Mouse (Mus musculus) activated CD4-positive, CD25-positive, alpha-beta regulatory T cell, adult 4 months (primary cell): ENCODE measurements around the gene Socs7. TPM values are rescaled to one million over a fixed set of nuclear protein-coding genes. Genes with fewer than 3 reads are reported as not detected.

Source experiments
- ATAC-seq: one replicate; pipeline ENCODE4 v1.8.0; 2017
- polyA plus RNA-seq, 2 experiments: library from polyadenylated mRNA; unstranded; fragments of 100-300 nt; shearing (Covaris generic); gene quantifications; one replicate each; pipeline ENCODE4 v1.2.1; 2017

Gene Socs7
- polyA plus RNA-seq, 2 experiments from 2014 or later: 6.1 to 7.8 TPM

DNA sequence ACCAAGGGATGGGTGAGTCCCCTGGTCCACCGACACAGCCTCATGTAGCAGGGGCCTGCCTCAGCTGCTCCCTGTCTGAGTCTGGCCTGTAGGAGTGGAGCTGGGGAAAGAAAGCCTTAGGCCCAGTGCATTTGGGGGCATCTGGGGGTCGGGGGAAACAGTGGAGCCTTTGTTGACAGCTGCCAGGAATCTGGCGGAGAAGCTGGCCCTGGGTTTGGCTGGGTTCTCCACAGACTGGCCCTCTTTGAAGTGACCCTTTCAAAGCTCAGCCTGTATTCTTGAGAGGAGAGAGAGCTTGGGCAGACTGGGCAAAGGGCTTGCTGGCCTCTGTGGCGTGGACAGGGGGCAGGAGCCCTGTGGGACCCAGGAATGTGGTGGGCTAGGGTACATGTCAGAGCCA, 60.2 kb downstream of the Socs7 start:
- no peak for ATAC-seq

DNA sequence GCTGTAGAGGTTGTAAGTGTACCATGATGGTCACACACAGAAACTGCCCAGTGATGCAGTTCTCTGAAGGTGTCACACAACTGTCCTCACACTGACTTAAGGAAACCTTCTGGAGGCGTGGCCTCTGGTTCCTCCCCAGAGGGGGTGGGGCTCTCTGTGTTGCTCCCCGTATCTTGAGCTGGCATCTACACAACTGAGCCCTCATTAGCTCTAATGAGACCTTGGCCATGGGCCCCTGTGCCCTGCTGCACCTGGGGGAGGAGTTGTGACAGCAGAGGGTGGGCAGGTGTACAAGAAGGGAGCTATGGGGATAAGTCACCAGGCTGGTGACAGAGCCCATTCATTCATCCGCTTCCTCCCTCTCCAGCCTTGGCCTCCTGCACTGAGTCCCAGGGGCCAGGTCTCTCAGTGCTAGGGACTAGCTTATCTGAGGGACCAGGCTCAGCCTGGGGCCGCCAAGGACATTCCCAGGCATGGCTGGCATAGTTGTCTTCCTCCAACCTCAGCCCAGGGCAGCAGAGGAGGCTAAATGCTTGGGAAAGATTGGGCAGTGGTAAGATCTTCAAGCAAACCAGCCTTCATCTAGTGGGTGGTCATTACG, 61.8 kb downstream of the Socs7 start:
- ATAC-seq: no peak

DNA sequence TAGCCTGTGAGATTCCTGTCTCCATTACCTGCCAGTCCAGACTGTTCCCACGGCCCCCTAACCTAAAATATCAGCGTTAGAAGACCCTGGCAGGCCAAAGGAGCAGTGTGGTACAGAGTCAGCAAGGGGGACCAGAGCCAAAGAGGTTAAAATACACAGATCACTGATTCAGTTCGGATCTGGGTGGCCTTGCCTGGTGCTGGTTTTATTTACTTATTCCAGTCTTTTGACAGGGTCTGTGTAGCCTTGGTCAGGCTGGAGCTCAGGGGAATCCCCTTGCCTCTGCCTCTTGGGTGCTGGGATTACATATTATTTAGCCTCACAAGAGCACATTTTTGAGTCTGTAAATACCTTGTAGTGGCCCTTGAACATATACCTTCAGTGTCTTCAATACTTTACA, 62.5 kb downstream of the Socs7 start:
- ATAC-seq: no peak

GRCm38 (mm10) chr11:97427794-97428725, 65.7 kb downstream of the Socs7 start:
- peak; percentile 32 for ATAC-seq

DNA sequence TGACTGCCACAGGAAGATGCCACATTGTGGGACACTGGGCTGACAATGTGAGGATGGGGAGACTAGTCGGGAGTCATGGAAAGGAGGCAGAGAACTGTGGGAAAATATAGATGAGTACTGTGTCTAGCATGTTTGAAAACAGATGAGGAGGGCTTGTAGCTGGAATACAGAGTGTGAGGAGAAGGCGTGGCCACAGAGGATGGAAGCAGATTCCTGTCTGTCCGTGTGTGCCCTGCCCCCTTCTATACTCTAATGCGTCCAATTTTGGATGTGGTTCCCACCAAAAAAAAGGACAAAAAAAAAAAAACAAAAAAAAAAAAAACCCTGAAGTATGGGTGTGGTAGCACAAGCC, 66.4 kb downstream of the Socs7 start:
- no peak for ATAC-seq

- no peak for ATAC-seq
These were observed 67.3 kb downstream of the Socs7 start for GRCm38 (mm10) chr11:97429615-97430014.

DNA sequence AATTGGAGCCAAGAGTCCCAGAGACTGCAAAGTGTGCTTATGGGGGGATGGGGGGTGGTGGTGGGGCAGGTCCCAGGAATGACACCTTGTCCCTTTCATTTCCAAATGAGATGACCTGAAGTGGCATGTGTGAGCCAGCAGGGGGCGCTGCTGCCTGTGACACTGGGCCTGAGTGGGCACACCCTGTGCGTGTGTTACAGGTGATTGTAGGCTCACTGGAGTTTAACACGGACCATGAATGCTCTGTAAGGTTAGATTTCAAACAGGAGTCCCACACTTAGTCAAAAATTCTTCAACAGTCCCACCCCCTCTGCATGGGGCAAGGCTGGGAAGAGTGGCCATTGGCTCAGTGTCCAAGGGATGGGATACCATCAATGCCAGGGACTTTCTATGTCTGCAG, 69.7 kb downstream of the Socs7 start:
- no peak for ATAC-seq

- ATAC-seq: no peak
These were observed 70.7 kb downstream of the Socs7 start for GRCm38 (mm10) chr11:97432983-97433539.

DNA sequence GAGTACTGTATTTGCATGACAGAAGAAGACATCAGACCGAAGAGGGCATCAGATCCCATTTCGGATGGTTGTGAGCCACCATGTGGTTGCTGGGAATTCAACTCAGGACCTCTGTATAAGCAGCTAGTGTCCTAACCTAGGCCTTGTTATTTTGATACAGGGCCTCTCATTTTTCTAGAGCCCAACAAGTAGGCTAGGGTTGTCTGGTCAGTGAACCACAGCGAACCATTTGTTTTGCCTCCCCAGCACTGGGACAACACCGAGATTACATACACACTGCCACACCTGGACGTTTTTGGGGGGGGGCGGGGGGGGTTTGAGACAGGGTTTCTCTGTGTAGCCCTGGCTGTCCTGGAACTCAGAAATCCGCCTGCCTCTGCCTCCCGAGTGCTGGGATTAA, 71.8 kb downstream of the Socs7 start:
- ATAC-seq: no peak

DNA sequence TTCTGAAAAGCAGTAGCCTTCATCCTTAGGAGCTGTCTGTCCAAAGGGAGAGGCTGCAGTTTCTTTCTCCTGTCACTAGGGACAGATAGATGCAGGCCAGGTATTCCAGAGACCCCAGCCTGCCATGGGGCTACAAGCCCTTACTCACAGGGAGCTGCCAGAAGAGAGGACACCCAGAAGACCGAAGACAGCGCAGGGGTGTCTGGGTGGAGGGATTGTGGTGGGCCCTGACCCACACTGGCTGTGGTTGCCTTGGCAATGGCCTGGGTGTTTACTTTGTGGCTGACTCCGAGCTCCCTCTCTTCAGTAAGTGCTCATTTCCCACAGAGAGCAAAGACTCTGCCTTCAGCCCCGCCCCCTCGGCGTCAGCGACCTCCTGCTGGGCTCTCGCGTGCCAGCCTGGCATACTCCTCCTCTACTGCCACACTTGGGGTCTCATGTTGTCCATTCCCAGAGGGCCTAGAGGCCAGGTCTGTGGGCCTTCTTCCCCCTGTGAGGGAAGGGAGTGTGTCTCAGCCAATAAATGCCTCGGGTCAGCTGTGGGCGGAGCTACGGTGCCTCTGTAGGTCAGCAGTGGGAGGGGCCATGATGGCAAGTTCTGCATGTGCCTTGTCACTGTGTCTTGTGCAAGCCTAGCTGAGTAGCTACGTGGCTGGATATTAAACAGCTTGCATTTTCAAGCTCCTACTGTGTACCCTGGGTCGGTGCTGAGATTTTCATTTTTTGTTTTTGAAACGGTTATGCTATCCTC, 72.5 kb downstream of the Socs7 start:
- peak; percentile 52 for ATAC-seq

DNA sequence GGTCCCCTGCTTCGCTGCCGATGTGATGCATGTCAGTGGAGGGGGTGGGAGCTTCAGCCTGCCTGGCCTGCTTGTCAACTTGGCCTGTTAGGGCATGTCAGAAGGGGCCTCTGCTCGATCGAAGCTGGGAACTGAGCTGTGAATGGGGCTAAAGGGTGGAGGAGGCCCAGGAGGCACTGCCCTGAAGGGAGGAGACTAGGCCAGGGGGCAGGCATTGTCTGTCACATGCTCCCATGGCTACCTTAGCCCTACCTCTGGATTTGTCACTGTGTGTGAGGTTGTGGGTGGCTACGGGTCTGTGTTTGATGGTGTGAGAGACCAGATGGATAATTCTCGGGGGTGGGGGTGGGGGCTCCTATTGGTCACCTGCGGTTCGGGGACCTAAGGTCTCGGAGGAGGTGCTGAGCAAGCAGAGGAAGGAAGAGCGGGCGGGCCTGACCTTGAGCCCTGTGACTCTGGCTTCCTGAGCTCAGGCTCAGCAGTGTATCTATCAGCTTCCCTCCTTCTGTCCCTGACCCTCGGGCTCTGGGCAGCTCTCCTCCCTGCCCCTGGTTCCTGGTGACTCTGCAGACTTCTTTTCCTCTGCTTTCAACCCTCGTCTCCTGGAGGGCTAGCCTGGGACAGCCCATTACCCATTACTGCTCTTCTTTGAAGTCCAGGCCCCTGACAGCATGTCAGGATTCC, 73.6 kb downstream of the Socs7 start:
- no peak for ATAC-seq

DNA sequence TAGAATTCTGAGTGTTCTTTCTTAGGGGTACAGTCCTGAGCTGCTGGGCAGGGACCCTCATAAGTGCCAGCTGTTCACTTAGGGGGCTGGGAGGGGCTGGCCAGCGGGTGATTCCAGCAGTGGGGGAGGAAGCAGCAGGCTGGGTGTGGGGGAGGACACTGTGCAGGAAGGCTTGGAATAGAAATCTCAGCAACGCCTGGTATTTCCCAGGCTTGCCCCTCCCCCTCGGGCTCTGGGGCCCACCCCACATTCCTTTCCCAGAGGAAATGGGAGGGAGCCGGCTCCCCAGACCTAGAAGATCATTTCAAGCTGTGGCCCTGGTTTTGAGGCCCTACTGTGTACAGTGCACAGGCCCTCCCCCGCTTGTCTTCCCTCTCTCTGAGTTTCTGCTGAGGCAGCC, 75.4 kb downstream of the Socs7 start:
- no peak for ATAC-seq

DNA sequence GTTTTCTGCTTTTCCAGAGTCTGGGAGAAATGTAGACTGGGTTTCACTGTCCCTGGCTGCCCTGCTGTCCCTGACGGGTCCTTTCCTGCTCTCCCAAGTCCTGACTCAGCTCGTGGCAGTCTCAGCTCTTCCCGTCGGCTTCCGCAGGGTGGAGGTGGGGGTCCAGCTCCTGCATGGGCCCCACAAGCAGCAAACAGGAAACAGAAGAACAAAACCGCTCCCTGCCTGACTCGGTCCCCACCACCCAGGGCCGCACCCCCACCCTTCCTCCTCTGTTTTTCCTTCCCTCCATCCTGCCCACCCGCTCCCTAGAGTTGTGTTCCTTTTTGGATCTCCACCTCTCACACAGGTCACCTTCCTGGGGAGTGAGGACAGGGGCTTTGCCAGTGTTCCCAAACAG, 76.5 kb downstream of the Socs7 start:
- ATAC-seq: no peak

DNA sequence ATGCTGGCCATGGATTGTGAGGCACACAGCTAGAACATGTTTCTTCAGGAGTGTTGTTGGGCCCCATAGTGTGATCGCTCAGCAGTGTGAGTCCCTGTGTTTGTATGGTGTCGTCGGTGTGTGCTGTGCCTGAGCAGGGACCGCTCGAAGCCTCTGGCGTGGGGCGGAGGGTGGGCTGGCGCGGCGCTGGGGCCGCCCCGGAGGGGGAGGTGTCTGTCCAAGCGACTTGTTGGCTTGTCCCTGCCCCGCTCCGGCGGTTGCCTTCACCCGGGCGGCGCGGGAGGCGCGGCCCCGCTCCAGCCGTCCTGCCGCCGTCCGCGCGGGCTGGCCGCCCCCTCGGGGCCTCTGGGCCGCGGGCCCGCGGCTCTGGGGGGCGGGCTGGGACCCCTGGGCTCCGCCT, 77.6 kb downstream of the Socs7 start:
- no peak for ATAC-seq

- ATAC-seq: no peak
These were observed 78.1 kb downstream of the Socs7 start for GRCm38 (mm10) chr11:97440441-97440881.

- ATAC-seq: no peak
These were observed 78.8 kb downstream of the Socs7 start for GRCm38 (mm10) chr11:97441036-97441657.

DNA sequence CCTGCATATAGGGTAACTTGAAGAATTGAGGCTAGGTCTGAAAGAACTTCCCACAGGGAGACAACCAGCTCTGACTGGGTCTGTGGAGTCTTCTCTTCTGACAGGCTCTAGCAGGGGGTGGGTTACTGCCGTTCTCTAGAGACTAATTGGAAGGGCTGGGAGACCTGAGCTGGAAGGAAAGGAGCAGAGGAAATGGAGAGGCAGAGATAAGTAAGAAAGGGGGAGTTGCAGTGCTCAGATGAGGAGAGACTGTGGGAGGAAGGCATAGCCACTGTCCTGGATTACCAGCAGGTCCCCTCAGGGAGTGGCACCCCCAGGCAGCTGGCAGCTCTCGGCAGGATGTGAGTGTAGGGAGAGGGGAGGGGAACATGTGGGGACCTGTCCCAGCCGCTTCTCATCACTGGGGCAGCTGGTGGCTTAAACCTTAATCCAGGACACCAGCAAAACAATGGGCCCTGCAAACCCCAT, 79.3 kb downstream of the Socs7 start:
- no peak for ATAC-seq

DNA sequence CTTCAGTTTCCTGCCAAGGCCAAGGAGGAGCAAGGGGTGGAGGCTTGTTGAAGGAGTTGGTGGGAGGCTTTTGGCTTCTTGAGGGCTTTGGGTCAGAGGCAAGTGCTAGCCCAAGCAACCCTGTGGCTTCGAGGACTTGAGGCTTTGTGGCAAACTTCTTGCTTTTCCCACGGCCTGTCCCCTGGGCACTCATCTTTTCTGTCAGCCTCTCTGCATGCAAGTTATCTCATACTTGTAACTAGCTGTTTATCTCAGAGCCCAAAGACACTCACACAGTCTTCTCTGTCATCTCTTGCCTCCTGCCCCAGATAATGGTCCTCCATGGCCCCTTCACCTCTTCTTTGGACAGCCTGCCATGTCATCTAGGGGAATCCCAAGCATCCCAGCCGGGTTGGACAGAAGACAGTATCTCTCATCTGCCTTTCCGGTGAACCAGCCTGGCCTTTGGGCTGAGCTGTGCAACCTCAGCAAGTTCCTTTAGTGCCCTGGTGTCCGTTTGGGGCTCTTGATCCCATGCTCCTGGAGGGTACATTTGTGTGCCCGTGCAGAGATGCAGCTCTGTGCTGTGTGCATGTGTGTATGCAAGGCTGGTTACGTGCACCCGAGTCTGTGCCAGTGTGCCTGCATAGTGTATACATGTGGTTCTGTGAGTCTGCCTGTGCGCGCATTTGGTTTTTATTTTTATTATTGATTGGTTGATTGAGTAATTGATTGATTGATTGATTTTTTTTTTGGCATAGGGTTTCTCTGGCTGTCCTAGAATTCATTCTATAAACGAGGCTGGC, 80.7 kb downstream of the Socs7 start:
- no peak for ATAC-seq

GRCm38 (mm10) chr11:97445596-97445995, 83.2 kb downstream of the Socs7 start:
- no peak for ATAC-seq

GRCm38 (mm10) chr11:97445999-97446511, 83.7 kb downstream of the Socs7 start:
- no peak for ATAC-seq

GRCm38 (mm10) chr11:97447979-97448378, 85.6 kb downstream of the Socs7 start:
- no peak for ATAC-seq
